Mouse (Mus musculus) right cerebral cortex, adult 18-20 months (tissue): ENCODE measurements around the gene 2900026A02Rik.
"Not testable (repeated sequence)": the region's sequence is repeated elsewhere in the genome, so short reads cannot be mapped to it uniquely, and the experiment has no call there.

ENCODE experiments used
- DNase-seq: peaks from one replicate; pipeline ENCODE4 v3.0.0; 2022; ENCODE audit warnings: mixed read lengths

2900026A02Rik gene

GRCm38 (mm10) chr5:113119291-113119690, 101.7 kb downstream of the 2900026A02Rik start:
- DNase-seq, result no peak

GRCm38 (mm10) chr5:113118695-113119094, 102.3 kb downstream of the 2900026A02Rik start:
- no peak for DNase-seq

DNA sequence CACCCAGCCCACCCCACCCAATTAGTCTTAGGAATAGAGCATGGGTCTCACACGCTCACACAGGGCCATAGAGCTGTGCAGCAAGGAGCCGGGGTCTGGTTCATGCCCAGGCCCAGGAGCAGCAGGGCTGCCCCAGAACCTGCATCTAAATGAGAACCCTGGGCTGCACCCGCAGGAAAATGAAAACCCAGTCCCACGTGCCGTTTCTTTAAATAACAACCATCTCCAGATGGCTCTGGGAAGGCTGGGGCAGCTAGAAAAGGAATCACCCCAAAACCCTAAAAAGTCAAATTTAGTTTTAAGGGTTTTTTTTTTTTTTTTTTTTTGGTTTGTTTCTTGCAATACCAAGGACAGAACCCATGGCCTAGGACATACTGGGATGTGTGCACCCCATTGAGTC, 103.7 kb downstream of the 2900026A02Rik start:
- no peak for DNase-seq

GRCm38 (mm10) chr5:113115896-113116295, 105.1 kb downstream of the 2900026A02Rik start:
- DNase-seq, result no peak

- DNase-seq, result peak; percentile 63
Observed at GRCm38 (mm10) chr5:113114264-113115225, 106.5 kb downstream of the 2900026A02Rik start.

DNA sequence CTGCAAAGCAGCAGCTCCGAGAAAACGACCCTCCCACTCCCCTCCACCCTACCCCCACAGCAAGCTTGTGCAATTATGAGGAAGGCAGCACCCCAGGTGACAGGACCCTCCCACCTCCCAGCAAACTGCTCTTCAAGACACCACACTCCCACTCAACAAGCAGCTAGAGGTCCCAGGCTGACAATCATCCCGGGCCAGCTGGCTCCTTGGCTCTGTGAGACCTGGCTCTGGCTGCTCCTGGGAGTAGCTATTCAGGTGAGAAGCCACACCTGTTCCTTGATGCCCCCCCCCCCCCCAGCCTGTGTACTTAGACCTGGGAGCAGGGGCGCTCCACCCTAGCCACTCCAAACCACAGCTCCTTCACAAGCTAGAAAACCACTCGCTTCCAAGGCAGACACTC, 107.9 kb downstream of the 2900026A02Rik start:
- DNase-seq, result no peak

- no peak for DNase-seq
Observed at GRCm38 (mm10) chr5:113111336-113111735, 109.7 kb downstream of the 2900026A02Rik start.

DNA sequence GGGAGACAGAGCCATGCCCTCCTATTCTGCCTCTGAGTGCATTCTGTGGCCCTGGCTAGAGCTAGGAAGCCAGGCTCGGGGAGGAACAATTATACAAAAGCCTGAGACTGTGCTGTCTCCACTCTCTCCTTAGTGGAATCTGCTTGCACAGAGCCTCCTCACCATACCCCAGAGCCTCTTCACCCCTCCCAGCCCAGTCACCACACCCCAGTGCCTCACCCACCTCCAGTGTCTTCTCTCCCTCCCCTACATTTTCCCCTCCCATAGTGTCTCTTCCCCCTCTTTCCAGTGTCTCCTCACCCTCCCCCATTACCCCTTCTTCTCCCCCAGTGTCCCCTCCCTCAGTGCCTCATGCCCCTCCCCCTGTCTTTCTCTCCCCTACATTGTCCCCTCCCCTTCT, 110.1 kb downstream of the 2900026A02Rik start:
- no peak for DNase-seq

- DNase-seq, result not testable (repeated sequence)
Observed at GRCm38 (mm10) chr5:113109651-113110050, 111.4 kb downstream of the 2900026A02Rik start.

DNA sequence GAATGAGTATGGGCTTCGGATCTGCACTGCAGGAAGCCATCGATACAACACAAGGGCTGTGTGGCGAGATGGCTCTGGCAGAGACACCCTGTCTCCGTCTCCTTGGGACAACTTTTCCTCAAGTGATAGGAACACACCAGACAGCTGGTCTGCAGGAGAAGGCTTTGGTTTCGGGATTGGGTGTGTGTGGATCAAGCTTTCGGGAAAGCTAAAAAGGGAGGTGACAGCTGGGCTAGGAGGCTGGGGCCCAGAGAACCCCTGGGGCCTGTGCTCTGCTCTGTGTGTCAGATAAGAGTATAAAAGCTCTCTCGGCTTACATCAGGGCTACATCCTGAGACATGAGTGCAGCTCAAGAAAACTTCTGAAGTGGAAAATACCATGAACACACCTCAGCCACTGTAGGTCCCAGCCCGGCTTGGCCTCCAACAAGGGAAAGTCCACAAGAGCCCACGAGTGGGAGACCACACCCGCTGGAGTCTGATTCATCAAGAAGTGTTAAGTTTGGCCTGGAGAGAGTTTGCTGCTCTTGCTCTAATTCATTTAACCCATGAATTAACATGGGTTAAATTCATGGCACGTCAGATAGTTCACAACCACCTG, 112.8 kb downstream of the 2900026A02Rik start:
- no peak for DNase-seq

GRCm38 (mm10) chr5:113107709-113108108, 113.3 kb downstream of the 2900026A02Rik start:
- no peak for DNase-seq

- no peak for DNase-seq
Observed at GRCm38 (mm10) chr5:113106594-113106993, 114.4 kb downstream of the 2900026A02Rik start.

DNA sequence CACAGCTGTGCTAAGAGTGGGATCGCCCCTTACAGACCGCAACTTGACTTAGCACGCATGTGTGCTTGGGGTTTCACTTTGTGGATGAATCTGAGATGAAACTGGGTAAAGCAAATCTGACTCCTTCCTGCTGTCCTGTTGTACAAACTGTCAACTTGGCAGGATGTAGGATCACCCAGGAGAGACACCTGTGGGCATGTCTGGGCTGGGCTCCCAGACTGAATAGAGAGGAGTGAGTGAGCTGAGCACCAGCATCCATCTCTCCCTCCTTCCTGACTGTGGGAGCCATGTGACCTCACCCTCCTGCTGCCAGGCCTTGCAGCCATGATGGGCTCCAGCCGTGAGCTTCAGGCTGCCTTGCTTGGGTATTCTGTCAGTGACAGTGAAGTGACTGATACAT, 115.6 kb downstream of the 2900026A02Rik start:
- DNase-seq, result no peak

GRCm38 (mm10) chr5:113105035-113105434, 116.0 kb downstream of the 2900026A02Rik start:
- no peak for DNase-seq

- no peak for DNase-seq
Observed at GRCm38 (mm10) chr5:113102455-113102854, 118.6 kb downstream of the 2900026A02Rik start.

DNA sequence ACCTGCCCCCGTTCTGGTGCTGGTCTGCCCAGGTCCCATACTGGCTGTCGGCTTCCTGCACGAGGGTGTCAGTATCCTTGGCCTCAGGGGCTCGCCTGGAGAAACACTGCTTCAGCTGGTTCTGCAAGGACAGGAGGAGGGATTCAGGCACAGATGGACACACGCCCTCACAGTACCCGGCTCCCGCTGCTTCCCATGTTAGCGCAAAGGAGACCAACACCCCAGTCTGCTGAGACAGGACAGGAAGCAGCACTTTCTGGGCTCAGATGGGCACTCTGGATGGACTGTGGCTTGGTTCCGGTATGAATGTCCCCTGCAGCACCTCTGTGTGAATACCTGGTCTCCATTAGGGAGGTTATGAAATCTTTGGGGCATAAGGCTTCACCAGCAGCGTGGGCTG, 119.6 kb downstream of the 2900026A02Rik start:
- peak; percentile 56 for DNase-seq

- no peak for DNase-seq
Observed at GRCm38 (mm10) chr5:113100422-113100821, 120.6 kb downstream of the 2900026A02Rik start.

GRCm38 (mm10) chr5:113099546-113099945, 121.5 kb downstream of the 2900026A02Rik start:
- peak; percentile 82 for DNase-seq

DNA sequence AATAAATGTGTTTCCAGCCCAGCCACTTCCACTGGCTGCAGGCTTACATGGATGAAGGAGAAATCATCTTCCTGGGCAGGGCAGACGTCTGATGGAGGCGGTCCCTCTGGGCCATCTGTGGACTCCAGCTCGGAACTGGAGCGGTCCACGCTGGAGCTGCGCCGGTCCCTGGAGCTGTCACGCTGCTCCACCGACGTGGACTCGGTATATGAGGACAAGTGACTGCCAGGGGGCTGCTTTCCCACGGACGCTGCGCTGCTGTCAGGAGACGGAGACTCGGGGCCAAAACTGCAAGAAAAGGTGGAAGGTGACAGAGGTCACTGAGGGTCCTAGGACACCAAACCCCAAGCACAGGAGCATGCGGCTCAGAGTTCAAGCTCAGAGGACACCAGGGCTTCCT, 123.5 kb downstream of the 2900026A02Rik start:
- DNase-seq, result no peak

DNA sequence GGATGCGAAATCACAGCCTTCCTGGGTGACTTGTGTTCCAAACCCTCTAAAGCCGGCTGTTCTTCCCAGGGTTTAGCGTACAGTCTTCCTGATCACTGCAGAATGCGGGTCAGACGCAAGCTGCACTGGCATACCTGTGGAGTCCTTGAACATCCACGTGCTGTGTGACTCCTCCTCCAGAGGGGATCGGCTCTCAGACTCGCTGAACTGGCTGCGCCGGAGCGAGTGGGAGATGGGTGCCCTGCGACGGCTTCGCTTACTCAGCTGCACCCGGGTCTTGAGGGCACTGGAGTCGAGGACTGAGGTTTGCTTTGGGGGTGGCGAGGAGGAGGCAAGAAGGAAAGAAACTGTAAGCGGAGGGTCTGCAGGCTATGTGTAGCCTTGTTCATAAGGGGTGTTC, 125.6 kb downstream of the 2900026A02Rik start:
- DNase-seq, result no peak

- no peak for DNase-seq
Observed at GRCm38 (mm10) chr5:113092406-113092805, 128.6 kb downstream of the 2900026A02Rik start.

- DNase-seq, result no peak
Observed at GRCm38 (mm10) chr5:113091162-113091561, 129.9 kb downstream of the 2900026A02Rik start.

DNA sequence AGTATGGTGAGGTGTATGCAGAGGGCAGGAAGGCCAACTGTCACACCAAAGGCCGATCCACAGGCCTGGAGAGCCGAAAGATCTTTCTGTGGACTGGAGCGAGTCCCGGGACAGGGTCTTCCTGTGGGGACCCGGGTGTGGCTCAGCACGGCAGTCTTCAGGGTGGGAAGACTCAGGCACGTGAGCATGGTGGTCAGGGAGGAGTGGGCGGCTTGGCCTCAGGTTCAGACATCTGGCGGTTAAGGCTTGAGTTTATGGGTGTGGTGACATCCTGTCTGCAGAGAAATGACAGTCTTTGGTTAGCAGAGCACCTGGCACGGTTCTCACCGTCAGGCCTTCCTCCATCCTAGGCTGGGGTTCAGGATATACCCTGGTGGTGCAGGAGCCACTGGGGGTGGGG, 130.3 kb downstream of the 2900026A02Rik start:
- DNase-seq, result no peak

- no peak for DNase-seq
Observed at GRCm38 (mm10) chr5:113090077-113090690, 130.9 kb downstream of the 2900026A02Rik start.
